Mouse (Mus musculus) olfactory bulb, adult 2 months (tissue): ENCODE measurements around the gene Mpc1.

Source experiments
- CTCF ChIP-seq: fragments of 200-500 bp; IDR thresholded peaks from 2 replicates; pipeline ENCODE4 v1.5.1; 2012; ENCODE audit warnings: low read depth, mild to moderate bottlenecking, low read length, moderate library complexity; ENCODE audit not compliant: insufficient read depth
- POLR2A ChIP-seq: fragments of 200-500 bp; IDR thresholded peaks from 2 replicates; pipeline ENCODE4 v1.6.1; 2012; ENCODE audit warnings: mild to moderate bottlenecking, low read depth, low read length, moderate library complexity; ENCODE audit not compliant: insufficient read depth

- TF ChIP-seq CTCF (no peak), POLR2A (no peak)
These were observed 15.6 kb downstream of the Mpc1 start for GRCm38 (mm10) chr17:8298281-8298680.
